Mouse (Mus musculus): ENCODE measurements at regions not wholly inside any gene's neighbourhood (a gene's known extent, or its start where the extent isn't known, plus 50 kb on each side); places are given as distances from the start of the nearest gene placed in this dataset.
"Not testable (repeated sequence)": the region's sequence is repeated elsewhere in the genome, so short reads cannot be mapped to it uniquely, and the experiment has no call there.

DNA sequence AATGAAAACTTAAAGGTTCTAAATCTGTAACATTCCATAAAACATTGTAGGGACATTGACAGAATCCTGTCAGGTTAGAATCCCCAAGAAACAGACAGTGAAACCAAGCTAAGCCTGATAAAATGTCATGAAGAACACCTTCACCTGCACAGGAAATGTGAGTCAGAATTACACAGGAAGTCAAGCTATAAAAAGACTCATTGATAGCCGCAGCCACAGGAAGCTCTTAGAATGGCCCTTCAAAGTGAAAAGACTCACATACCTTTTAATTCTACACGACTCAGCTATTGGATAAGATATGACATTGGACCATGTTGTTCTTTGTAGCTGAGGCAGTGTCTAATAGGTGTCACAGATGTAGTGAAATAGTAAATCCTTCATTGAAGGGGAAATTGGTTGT, 55.3 kb downstream of the Spin2c start:
- Histone ChIP-seq H3K4me3 (replicated peaks) (no peak overlapping the region), H3K36me3 (no peaks in the 10 kb centered on the region), H3K27ac (no peak overlapping the region), H3K4me2 (no peak overlapping the region), H3K9me3 (no peaks in the 10 kb centered on the region), H3K9ac (no peak overlapping the region), H3K4me1 (no peaks in the 10 kb centered on the region), H3K27me3 (replicated peaks) (no peaks in the 10 kb centered on the region)
- 80% methylated on average over 2 of the region's 2 CpGs for WGBS
- ATAC-seq (ENCODE audit: insufficient read depth, low FRiP score, low read depth): no peak

DNA sequence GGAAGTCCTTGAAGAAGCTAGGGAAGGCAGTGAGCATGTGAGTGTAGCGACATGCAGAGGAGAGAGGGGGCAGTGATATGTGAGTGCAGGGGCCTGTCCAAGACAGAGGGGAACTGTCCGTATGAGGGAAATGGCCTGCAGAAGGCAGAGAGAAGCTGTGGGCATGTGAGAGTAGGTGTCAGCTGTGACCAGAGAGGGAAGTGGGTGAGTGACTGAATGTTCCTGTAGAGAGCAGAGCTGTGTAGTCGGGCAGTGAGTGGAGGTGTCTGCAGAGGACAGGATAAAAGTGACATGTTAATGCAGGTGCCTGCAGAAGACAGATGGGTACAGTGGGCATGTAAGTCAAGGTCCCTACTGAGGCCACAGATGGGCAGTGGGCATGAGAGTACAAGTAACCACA, 84.4 kb downstream of the Samt1 start:
- Histone ChIP-seq H3K9me3 (no peaks in the 10 kb centered on the region), H3K36me3 (no peaks in the 10 kb centered on the region), H3K9ac (no peak overlapping the region), H3K27me3 (replicated peaks) (no peaks in the 10 kb centered on the region), H3K4me2 (no peak overlapping the region), H3K4me1 (no peaks in the 10 kb centered on the region), H3K27ac (no peak overlapping the region), H3K4me3 (replicated peaks) (no peak overlapping the region)
- no peak for ATAC-seq (ENCODE audit: insufficient read depth, low FRiP score, low read depth)
- WGBS: 61% methylated on average over 3 of the region's 3 CpGs

DNA sequence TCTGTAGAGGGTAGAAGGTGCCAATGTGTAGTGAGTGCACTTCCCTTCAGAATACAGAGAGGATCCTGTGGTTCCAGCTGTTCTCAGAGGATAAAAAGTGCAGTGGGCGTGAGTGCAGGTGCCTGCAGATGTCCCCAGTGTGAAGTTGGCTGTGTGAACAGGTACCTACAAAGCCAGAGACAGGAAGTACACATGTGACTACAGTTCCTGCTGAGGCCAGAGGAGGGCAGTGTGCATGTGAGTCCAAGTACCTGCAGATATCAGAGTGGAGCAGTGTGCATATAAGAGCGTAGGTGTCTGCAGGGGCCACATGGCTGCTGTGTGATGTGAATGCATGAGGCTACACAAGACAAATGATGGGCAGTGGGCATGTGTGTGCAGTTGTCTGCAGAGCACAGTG, 79.9 kb downstream of the Samt1 start:
- Histone ChIP-seq H3K4me2 (no peak overlapping the region), H3K9me3 (no peaks in the 10 kb centered on the region)
- 66% methylated on average over 2 of the region's 2 CpGs for WGBS

DNA sequence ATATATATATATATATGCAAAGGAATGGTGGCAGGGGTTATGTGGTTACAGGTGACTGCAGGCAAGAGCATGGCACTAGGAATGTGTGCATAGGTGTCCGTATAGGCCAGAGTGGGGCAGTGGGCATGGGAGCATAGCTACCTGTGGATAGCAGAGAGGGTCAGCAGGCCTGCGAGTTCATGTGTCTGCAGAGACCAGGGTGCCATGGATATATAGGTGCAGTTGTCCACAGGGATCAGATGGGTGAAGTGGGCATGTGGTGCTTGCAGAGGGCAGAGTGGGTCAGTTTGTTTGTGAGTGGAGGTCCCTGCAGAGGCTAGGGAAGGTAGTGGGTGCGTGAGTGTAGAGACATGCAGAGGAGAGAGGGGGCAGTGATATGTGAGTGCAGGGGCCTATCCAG, 76.3 kb downstream of the Samt1 start:
- no peak for ATAC-seq (ENCODE audit: insufficient read depth, low FRiP score, low read depth)
- Histone ChIP-seq H3K9me3 (no peaks in the 10 kb centered on the region), H3K36me3 (no peaks in the 10 kb centered on the region), H3K9ac (no peak overlapping the region), H3K4me2 (no peak overlapping the region), H3K4me3 (replicated peaks) (no peak overlapping the region), H3K27me3 (replicated peaks) (no peaks in the 10 kb centered on the region), H3K4me1 (no peaks in the 10 kb centered on the region), H3K27ac (no peak overlapping the region)
- WGBS: 82% methylated on average over 3 of the region's 3 CpGs

More for the DNA sequence above, 79.9 kb downstream of the Samt1 start:
- Histone ChIP-seq H3K27ac (no peak overlapping the region), H3K9ac (no peak overlapping the region), H3K36me3 (no peaks in the 10 kb centered on the region), H3K4me1 (no peaks in the 10 kb centered on the region), H3K4me3 (replicated peaks) (no peak overlapping the region), H3K27me3 (replicated peaks) (no peaks in the 10 kb centered on the region)
- ATAC-seq (ENCODE audit: insufficient read depth, low FRiP score, low read depth): no peak

DNA sequence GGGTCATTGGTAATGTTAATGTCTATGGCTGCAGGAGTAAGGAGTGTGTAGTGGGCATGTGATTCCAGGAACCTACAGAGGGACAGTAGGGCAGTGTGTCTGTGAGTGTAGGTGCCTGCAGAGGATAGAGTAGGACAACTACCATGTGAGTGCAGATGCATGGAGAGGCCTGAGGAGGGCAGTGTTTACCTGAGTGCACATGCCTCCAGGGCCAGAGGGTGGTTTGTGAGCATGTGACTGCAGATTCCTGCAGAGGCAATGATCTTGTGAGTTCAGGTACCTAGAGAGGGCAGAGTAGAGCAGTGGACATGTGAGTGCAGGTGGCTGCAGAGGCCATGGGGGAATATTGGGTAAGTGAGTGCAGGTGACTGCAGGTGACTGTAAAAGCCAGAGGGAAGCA, 75.1 kb downstream of the Samt1 start:
- Histone ChIP-seq H3K4me1 (no peaks in the 10 kb centered on the region), H3K27me3 (replicated peaks) (no peaks in the 10 kb centered on the region), H3K9me3 (no peaks in the 10 kb centered on the region), H3K9ac (no peak overlapping the region), H3K4me2 (no peak overlapping the region), H3K4me3 (replicated peaks) (no peak overlapping the region), H3K36me3 (no peaks in the 10 kb centered on the region), H3K27ac (no peak overlapping the region)
- peak; percentile 35; the same call in 1 of the 2 replicates for ATAC-seq (ENCODE audit: insufficient read depth, low FRiP score, low read depth)

DNA sequence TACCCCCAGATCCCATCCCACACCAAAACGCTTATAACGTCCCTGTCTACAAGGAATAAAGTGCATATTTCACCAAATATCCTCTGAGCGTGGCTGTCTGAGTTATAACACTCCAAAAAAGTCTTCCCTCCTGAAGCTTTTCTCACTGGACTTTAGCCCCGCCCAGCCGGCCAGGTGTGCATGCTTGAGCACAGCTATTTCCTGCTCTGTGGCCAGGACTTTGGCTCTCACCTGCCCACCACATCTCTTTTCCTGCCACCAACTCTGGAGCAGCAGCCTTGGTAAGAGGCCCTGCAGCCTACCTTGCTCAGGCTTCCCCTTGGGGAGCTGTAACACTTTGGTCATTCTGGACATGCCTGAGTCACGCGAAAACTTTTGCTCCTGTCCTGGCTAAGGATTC, 72.4 kb downstream of the Samt1 start:
- WGBS: 89% methylated on average over 7 of the region's 7 CpGs
- Histone ChIP-seq H3K4me3 (replicated peaks) (no peak overlapping the region), H3K27ac (no peak overlapping the region), H3K9me3 (no peaks in the 10 kb centered on the region), H3K4me2 (no peak overlapping the region), H3K4me1 (no peaks in the 10 kb centered on the region), H3K36me3 (no peaks in the 10 kb centered on the region), H3K27me3 (replicated peaks) (no peaks in the 10 kb centered on the region), H3K9ac (no peak overlapping the region)
- ATAC-seq (ENCODE audit: insufficient read depth, low FRiP score, low read depth): no peak

DNA sequence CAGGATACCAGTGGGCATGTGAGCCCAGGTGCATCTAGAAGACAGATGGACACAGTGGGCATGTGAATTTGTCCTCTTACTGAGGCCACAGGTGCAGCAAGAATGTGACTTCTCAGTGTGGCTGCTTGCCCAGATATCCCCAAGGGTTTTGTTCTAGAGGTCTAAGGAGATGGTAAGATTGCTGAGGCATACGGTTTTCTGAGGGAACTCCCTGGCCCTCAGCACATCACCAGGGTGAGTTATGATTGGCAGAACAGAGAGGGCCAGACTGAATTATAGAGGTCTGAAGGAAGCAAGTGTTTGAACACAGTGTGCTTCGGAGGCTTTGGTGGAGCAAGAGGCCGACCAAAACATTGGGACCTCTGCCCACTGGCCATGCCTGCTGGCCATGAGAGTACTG, 71.3 kb downstream of the Samt1 start:
- not testable (repeated sequence) for H3K4me1 ChIP-seq; H3K36me3 ChIP-seq; H3K4me2 ChIP-seq; H3K4me3 ChIP-seq (replicated peaks); H3K27me3 ChIP-seq (replicated peaks); H3K9me3 ChIP-seq; H3K27ac ChIP-seq; H3K9ac ChIP-seq; ATAC-seq (ENCODE audit: insufficient read depth, low FRiP score, low read depth)
- WGBS: 78% methylated on average over 3 of the region's 3 CpGs

All from stomach, embryonic 15.5 days (tissue).